Comparison of ENCODE assay signal across 8 mouse cellular contexts in genomic region chr9:44109360-44110095, GRCm38 (mm10). TPM values are rescaled to one million over a fixed set of nuclear protein-coding genes. Genes with fewer than 3 reads are reported as not detected.
DNase-seq lines count a peak whose midpoint lies in the region; ATAC-seq and TF ChIP-seq lines count a peak whose summit lies in the region.

No protein-coding gene starts in this region.

- no peaks in the 10 kb centered on the region for H3K9me3 ChIP-seq in heart, embryonic 16.5 days (replicated peaks; ENCODE audit: control insufficient read depth, low read length)
- H3K9me3 ChIP-seq in lung, embryonic 15.5 days = no peaks in the 10 kb centered on the region

- no peak for ATAC-seq in heart, embryonic 16.5 days (replicated peaks; ENCODE audit: extremely low read depth, insufficient read depth, low FRiP score)
- no peak for ATAC-seq in lung, embryonic 15.5 days (ENCODE audit: borderline replicate concordance, extremely low read depth, low FRiP score, low TSS enrichment)
- no peak for ATAC-seq in megakaryocyte-erythroid progenitor cell, adult 5-6 weeks (replicated peaks; ENCODE audit: low FRiP score, low TSS enrichment, poor library complexity, severe bottlenecking)

- H3K4me1 ChIP-seq in bone marrow, adult 2 months (ENCODE audit: control insufficient read depth, insufficient read depth, low read length) = no peaks in the 10 kb centered on the region; the same call in 1 of the 2 replicates
- H3K4me1 ChIP-seq in embryonic fibroblast, embryonic 13.5 days (ENCODE audit: control insufficient read depth, insufficient read depth, low read length) = peaks cover 9% of the 10 kb centered on the region; the same call in 1 of the 2 replicates
- H3K4me1 ChIP-seq in heart, embryonic 16.5 days (ENCODE audit: control insufficient read depth, insufficient read depth, low read length) = peaks cover 36% of the 10 kb centered on the region
- H3K4me1 ChIP-seq in lung, embryonic 15.5 days = peaks cover 57% of the 10 kb centered on the region

- 16% methylated on average over 9 of the region's 9 CpGs for WGBS in bone marrow, adult 2 months
- 30% methylated on average over 9 of the region's 9 CpGs for WGBS in heart, embryonic 16.5 days
- 20% methylated on average over 9 of the region's 9 CpGs for WGBS in lung, embryonic 15.5 days

- peak overlapping the region; percentile 64 for H3K27ac ChIP-seq in bone marrow, adult 2 months (ENCODE audit: control insufficient read depth, insufficient read depth, low read depth, low read length, poor library complexity)
- H3K27ac ChIP-seq in embryonic fibroblast, embryonic 13.5 days (ENCODE audit: insufficient read depth, low read length) = no peak overlapping the region
- no peak overlapping the region for H3K27ac ChIP-seq in heart, embryonic 16.5 days (ENCODE audit: low read length)
- peak overlapping the region; percentile 37 for H3K27ac ChIP-seq in lung, embryonic 15.5 days

- H3K4me3 ChIP-seq in bone marrow, adult 2 months (replicated peaks; ENCODE audit: control insufficient read depth, low read depth, low read length) = no peak overlapping the region
- H3K4me3 ChIP-seq in embryonic fibroblast, embryonic 13.5 days (ENCODE audit: insufficient read depth, low read length) = 0 out of 2 replicates have a peak overlapping the region, but pooled peaks have one; percentile 5
- H3K4me3 ChIP-seq in heart, embryonic 16.5 days (ENCODE audit: low read length) = peak overlapping the region; percentile 24
- peak overlapping the region; percentile 22 for H3K4me3 ChIP-seq in lung, embryonic 15.5 days

- peaks cover 3% of the 10 kb centered on the region; the same call in 1 of the 2 replicates for H3K36me3 ChIP-seq in heart, embryonic 16.5 days (ENCODE audit: control insufficient read depth, insufficient read depth)
- H3K36me3 ChIP-seq in lung, embryonic 15.5 days = peaks cover 16% of the 10 kb centered on the region

- no peaks in the 10 kb centered on the region for H3K27me3 ChIP-seq in heart, embryonic 16.5 days (ENCODE audit: control insufficient read depth, insufficient read depth, low read length)
- H3K27me3 ChIP-seq in lung, embryonic 15.5 days = no peaks in the 10 kb centered on the region

- H3K4me2 ChIP-seq in heart, embryonic 16.5 days (ENCODE audit: low read depth, low read length) = peak overlapping the region; percentile 43
- peak overlapping the region; percentile 52 for H3K4me2 ChIP-seq in lung, embryonic 15.5 days

- peak; percentile 77 for DNase-seq in ES-CJ7 (ENCODE audit: low read depth, low spot score)
- peak; percentile 85 to 87 for DNase-seq in kidney, postnatal 4 days
- DNase-seq in retina, embryonic 14.5 days (ENCODE audit: low spot score) = peak; percentile 96

- TF ChIP-seq CTCF in bone marrow, adult 2 months (IDR thresholded peaks at IDR 0.05; ENCODE audit: control insufficient read depth, insufficient read depth, low read length) = peak; percentile 74
- TF ChIP-seq CTCF in embryonic fibroblast, embryonic 13.5 days (IDR thresholded peaks at IDR 0.05; ENCODE audit: borderline replicate concordance, insufficient read depth, low read length) = peak; percentile 30; the same call in 1 of the 2 replicates

- TF ChIP-seq POLR2A in bone marrow, adult 2 months (IDR thresholded peaks at IDR 0.05; ENCODE audit: borderline replicate concordance, control insufficient read depth, low read depth, low read length) = no peak
- no peak for TF ChIP-seq POLR2A in embryonic fibroblast, embryonic 13.5 days (IDR thresholded peaks at IDR 0.05; ENCODE audit: low read depth, low read length)

- H3K9ac ChIP-seq in heart, embryonic 16.5 days (ENCODE audit: low read length) = peak overlapping the region; percentile 57
- peak overlapping the region; percentile 27 for H3K9ac ChIP-seq in lung, embryonic 15.5 days

RNA-seq across cellular contexts. Expression of gene C1qtnf5, which starts 2.5 kb away (rescaled TPM):
- 3.3 TPM in 1 of 2 replicates, not detected in the other for polyA plus RNA-seq in bone marrow, adult 2 months (2011; ENCODE audit: insufficient read depth, insufficient read length, low replicate concordance, missing spikeins)
- 25.4 and 36.4 TPM in 2 replicates for polyA plus RNA-seq in embryonic fibroblast, embryonic 13.5 days (2011; ENCODE audit: insufficient read length, low read depth, missing spikeins)
- polyA plus RNA-seq in heart, embryonic 16.5 days (2015; fragmentation: Nextera tagmentation; extraction: Ambion mirVana) = 3.5 and 4.2 TPM in 2 replicates
- 6.3 and 6.5 TPM in 2 replicates for polyA plus RNA-seq in lung, embryonic 15.5 days (2015; fragmentation: Nextera tagmentation; extraction: Ambion mirVana)
- not detected in 2 replicates for total RNA-seq in megakaryocyte-erythroid progenitor cell, adult 5-6 weeks (2014; fragmentation: Nextera tagmentation)
- total RNA-seq in megakaryocyte-erythroid progenitor cell, adult 5-6 weeks (2017) = not detected in 2 replicates

RNA-seq across cellular contexts. Expression of gene Gm49380, which starts 3.8 kb away (rescaled TPM):
- not detected in 2 replicates for polyA plus RNA-seq in bone marrow, adult 2 months (2011; ENCODE audit: insufficient read depth, insufficient read length, low replicate concordance, missing spikeins)
- polyA plus RNA-seq in embryonic fibroblast, embryonic 13.5 days (2011; ENCODE audit: insufficient read length, low read depth, missing spikeins) = 0.21 and 0.25 TPM in 2 replicates
- polyA plus RNA-seq in heart, embryonic 16.5 days (2015; fragmentation: Nextera tagmentation; extraction: Ambion mirVana) = 0.07 and 0.20 TPM in 2 replicates
- 0.17 and 0.21 TPM in 2 replicates for polyA plus RNA-seq in lung, embryonic 15.5 days (2015; fragmentation: Nextera tagmentation; extraction: Ambion mirVana)
- total RNA-seq in megakaryocyte-erythroid progenitor cell, adult 5-6 weeks (2014; fragmentation: Nextera tagmentation) = not detected in 2 replicates
- not detected in 2 replicates for total RNA-seq in megakaryocyte-erythroid progenitor cell, adult 5-6 weeks (2017)

RNA-seq across cellular contexts. Expression of gene Rnf26, which starts 3.8 kb away (rescaled TPM):
- 11.2 and 28.8 TPM in 2 replicates for polyA plus RNA-seq in bone marrow, adult 2 months (2011; ENCODE audit: insufficient read depth, insufficient read length, low replicate concordance, missing spikeins)
- polyA plus RNA-seq in embryonic fibroblast, embryonic 13.5 days (2011; ENCODE audit: insufficient read length, low read depth, missing spikeins) = 40.2 and 46.0 TPM in 2 replicates
- 31.7 and 36.6 TPM in 2 replicates for polyA plus RNA-seq in heart, embryonic 16.5 days (2015; fragmentation: Nextera tagmentation; extraction: Ambion mirVana)
- polyA plus RNA-seq in lung, embryonic 15.5 days (2015; fragmentation: Nextera tagmentation; extraction: Ambion mirVana) = 69.9 and 71.4 TPM in 2 replicates
- 46.0 and 52.5 TPM in 2 replicates for total RNA-seq in megakaryocyte-erythroid progenitor cell, adult 5-6 weeks (2014; fragmentation: Nextera tagmentation)
- total RNA-seq in megakaryocyte-erythroid progenitor cell, adult 5-6 weeks (2017) = 13.5 and 20.9 TPM in 2 replicates

RNA-seq across cellular contexts. Expression of gene Mfrp, which starts 8.0 kb away (rescaled TPM):
- polyA plus RNA-seq in bone marrow, adult 2 months (2011; ENCODE audit: insufficient read depth, insufficient read length, low replicate concordance, missing spikeins) = 0.95 TPM in 1 of 2 replicates, not detected in the other
- polyA plus RNA-seq in embryonic fibroblast, embryonic 13.5 days (2011; ENCODE audit: insufficient read length, low read depth, missing spikeins) = 0.12 TPM in 1 of 2 replicates, not detected in the other
- polyA plus RNA-seq in heart, embryonic 16.5 days (2015; fragmentation: Nextera tagmentation; extraction: Ambion mirVana) = 0.12 TPM in 1 of 2 replicates, not detected in the other
- 0.14 and 0.28 TPM in 2 replicates for polyA plus RNA-seq in lung, embryonic 15.5 days (2015; fragmentation: Nextera tagmentation; extraction: Ambion mirVana)
- total RNA-seq in megakaryocyte-erythroid progenitor cell, adult 5-6 weeks (2014; fragmentation: Nextera tagmentation) = 0.30 TPM in 1 of 2 replicates, not detected in the other
- total RNA-seq in megakaryocyte-erythroid progenitor cell, adult 5-6 weeks (2017) = not detected in 2 replicates

RNA-seq across cellular contexts. Expression of gene Mcam, which starts 24.7 kb away (rescaled TPM):
- 3.5 and 6.3 TPM in 2 replicates for polyA plus RNA-seq in bone marrow, adult 2 months (2011; ENCODE audit: insufficient read depth, insufficient read length, low replicate concordance, missing spikeins)
- polyA plus RNA-seq in embryonic fibroblast, embryonic 13.5 days (2011; ENCODE audit: insufficient read length, low read depth, missing spikeins) = 66.4 and 124 TPM in 2 replicates
- polyA plus RNA-seq in heart, embryonic 16.5 days (2015; fragmentation: Nextera tagmentation; extraction: Ambion mirVana) = 104 and 111 TPM in 2 replicates
- polyA plus RNA-seq in lung, embryonic 15.5 days (2015; fragmentation: Nextera tagmentation; extraction: Ambion mirVana) = 86.2 and 92.9 TPM in 2 replicates
- total RNA-seq in megakaryocyte-erythroid progenitor cell, adult 5-6 weeks (2014; fragmentation: Nextera tagmentation) = not detected in 2 replicates
- 0.09 TPM in 1 of 2 replicates, not detected in the other for total RNA-seq in megakaryocyte-erythroid progenitor cell, adult 5-6 weeks (2017)

Comparison
In these comparisons a context has a peak if more than half of its experiments do, and no peak if none do; other contexts are left out.
1. H3K27ac ChIP-seq: peak in bone marrow, adult 2 months (single experiment) and lung, embryonic 15.5 days (single experiment); none in embryonic fibroblast, embryonic 13.5 days (single experiment) and heart, embryonic 16.5 days (single experiment).
2. Peak in every context shown above with its lines, with median percentiles within 50 percentile points of each other: DNase-seq.